Mouse (Mus musculus): ENCODE data around the gene Agl. TPM values are rescaled to one million over a fixed set of nuclear protein-coding genes. Genes with fewer than 3 reads are reported as not detected.

The Agl gene
- polyA plus RNA-seq, 1 experiment from 2014 or later: 50.3 TPM

DNA sequence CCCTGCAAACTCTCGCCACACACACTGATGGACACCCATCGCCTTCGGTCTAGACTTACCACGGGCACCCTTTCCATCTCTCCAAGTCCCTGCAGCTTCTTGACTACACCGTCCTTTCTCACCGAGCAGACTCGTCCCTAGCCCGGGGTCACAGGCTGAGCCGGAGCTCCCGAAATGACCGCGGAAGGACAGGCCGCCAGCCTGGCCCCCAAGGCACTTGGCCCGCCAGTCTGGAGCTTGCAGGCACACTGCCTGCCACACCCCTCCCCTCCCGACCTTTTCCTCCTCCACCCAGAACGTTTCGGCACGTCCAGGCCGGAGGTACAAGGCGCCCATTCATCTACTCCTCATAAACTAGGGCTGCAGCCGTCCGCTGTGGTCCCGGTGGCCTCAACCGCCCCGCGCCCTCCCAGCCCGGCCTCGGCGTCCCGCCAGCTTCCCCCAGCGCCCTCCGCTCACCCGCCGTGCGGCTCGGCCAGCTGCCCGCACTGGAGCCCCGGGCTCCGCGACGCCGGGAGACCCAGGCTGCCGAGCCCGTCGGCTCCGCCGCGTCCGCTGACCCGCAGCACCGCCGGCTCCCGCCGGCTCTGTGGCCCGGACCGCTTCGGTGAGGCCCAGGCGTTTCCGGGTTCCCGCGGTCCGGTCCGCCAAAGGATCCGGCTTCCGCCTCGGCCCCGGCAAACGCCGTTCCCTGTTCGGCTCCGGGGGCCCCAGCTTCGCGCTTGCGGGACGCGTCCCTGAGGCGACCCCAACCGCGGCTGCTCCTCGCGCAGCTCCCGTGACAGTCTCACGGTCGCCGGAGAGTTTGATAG, 96.1 kb downstream of the Agl start:
- H3K9me3 ChIP-seq (replicated peaks): no peaks in the 10 kb centered on the region
- H3K4me3 ChIP-seq: peak overlapping the region; percentile 92
- peaks cover 3% of the 10 kb centered on the region for H3K36me3 ChIP-seq
- peak overlapping the region; percentile 76 for H3K27ac ChIP-seq (ENCODE audit: poor library complexity, severe bottlenecking)
- H3K4me2 ChIP-seq: peak overlapping the region; percentile 82
- under 1% methylated on average over 85 of the region's 85 CpGs for WGBS
- H3K27me3 ChIP-seq (replicated peaks): no peaks in the 10 kb centered on the region
- peak overlapping the region; percentile 91 for H3K9ac ChIP-seq
- H3K4me1 ChIP-seq (replicated peaks): peaks cover 20% of the 10 kb centered on the region
- ATAC-seq (ENCODE audit: insufficient number of reproducible peaks, low FRiP score): peak; percentile 89

DNA sequence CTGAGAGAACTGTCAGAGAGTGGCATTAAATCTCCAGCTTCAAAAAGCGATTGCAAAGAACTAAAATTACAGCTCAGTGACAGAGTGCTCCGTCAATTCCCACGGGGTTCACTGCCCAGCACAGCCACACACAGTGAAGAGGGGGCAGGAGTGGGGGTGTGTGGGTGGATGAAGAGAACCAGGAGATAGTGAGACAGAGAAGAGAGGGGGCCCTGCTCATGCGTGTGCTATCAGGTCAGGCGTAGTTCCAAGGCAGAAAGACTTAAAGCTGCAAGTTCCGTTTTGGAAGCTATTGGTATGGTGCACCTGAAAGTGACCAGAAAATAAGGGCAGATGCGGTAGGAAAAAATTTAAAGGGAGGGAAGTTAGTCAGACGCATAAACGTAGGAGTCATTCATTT, 97.0 kb downstream of the Agl start:
- Histone ChIP-seq H3K9me3 (replicated peaks) (no peaks in the 10 kb centered on the region), H3K9ac (peak overlapping the region; percentile 69)

DNA sequence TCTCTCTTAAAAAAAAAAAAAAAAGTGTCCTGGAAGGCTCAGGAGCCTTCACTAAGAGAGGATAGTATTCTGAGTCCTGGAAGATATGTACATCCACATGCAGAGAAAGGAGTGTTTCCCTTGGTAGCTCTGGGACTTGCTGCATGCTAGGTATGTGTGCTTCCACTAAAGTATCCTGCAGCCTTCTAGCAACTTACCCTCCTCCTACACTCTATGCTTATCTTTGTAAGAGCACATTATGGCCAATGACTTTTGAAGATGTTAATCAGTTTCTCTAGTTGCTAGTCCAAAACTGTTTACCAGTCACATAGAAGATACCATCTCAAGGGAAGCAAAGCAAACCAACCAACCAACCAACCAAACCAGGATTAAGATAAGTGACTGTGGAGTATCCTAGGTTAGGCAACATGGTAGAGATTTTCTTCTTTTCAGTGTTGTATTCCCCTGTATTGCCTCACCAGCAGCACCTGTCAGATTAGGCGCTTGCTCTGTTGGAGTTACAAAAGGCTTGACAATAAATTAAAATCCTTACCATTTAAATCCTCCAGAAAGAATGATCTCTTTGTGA, 102.2 kb downstream of the Agl start:
- no peak overlapping the region for H3K9ac ChIP-seq
- WGBS: 88% methylated on average over 1 of the region's 1 CpGs
- no peaks in the 10 kb centered on the region for H3K9me3 ChIP-seq (replicated peaks)
- no peaks in the 10 kb centered on the region for H3K27me3 ChIP-seq (replicated peaks)
- no peak overlapping the region for H3K4me3 ChIP-seq
- no peak overlapping the region for H3K4me2 ChIP-seq
- peaks cover 13% of the 10 kb centered on the region for H3K36me3 ChIP-seq
- H3K4me1 ChIP-seq (replicated peaks): peaks cover 12% of the 10 kb centered on the region
- no peak for ATAC-seq (ENCODE audit: insufficient number of reproducible peaks, low FRiP score)
- H3K27ac ChIP-seq (ENCODE audit: poor library complexity, severe bottlenecking): no peak overlapping the region

More for the DNA sequence above, 97.0 kb downstream of the Agl start:
- Histone ChIP-seq H3K36me3 (peaks cover 7% of the 10 kb centered on the region), H3K4me2 (peak overlapping the region; percentile 82), H3K4me1 (replicated peaks) (peaks cover 20% of the 10 kb centered on the region), H3K4me3 (peak overlapping the region; percentile 92), H3K27ac (ENCODE audit: poor library complexity, severe bottlenecking) (no peak overlapping the region), H3K27me3 (replicated peaks) (no peaks in the 10 kb centered on the region)
- 0 out of 2 replicates have a peak, but pooled peaks have one; percentile 41 for ATAC-seq (ENCODE audit: insufficient number of reproducible peaks, low FRiP score)
- 24% methylated on average over 9 of the region's 9 CpGs for WGBS

DNA sequence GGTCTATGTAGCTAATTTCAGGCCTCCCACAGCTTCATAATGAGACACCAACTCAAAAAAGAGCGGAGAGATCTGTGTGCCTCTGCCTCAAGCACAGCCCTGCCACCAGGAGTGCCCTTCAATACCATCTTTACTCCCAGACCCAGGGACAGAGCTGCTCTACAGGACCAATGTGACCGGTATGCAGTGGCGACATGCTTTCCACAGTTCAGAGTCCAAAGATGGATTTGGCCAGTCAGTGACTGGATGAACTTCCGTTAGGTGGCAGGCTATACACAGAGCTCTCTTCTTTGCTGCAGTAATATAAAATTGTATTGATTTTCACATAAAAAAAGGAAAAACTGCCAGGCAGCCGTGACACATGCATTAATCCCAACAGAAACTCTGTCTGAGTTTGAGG, 104.1 kb downstream of the Agl start:
- Histone ChIP-seq H3K4me2 (no peak overlapping the region), H3K4me3 (no peak overlapping the region), H3K36me3 (peaks cover 13% of the 10 kb centered on the region), H3K27me3 (replicated peaks) (no peaks in the 10 kb centered on the region), H3K9me3 (replicated peaks) (no peaks in the 10 kb centered on the region), H3K4me1 (replicated peaks) (peaks cover 10% of the 10 kb centered on the region), H3K27ac (ENCODE audit: poor library complexity, severe bottlenecking) (no peak overlapping the region), H3K9ac (no peak overlapping the region)
- WGBS: 89% methylated on average over 5 of the region's 5 CpGs
- no peak for ATAC-seq (ENCODE audit: insufficient number of reproducible peaks, low FRiP score)

DNA sequence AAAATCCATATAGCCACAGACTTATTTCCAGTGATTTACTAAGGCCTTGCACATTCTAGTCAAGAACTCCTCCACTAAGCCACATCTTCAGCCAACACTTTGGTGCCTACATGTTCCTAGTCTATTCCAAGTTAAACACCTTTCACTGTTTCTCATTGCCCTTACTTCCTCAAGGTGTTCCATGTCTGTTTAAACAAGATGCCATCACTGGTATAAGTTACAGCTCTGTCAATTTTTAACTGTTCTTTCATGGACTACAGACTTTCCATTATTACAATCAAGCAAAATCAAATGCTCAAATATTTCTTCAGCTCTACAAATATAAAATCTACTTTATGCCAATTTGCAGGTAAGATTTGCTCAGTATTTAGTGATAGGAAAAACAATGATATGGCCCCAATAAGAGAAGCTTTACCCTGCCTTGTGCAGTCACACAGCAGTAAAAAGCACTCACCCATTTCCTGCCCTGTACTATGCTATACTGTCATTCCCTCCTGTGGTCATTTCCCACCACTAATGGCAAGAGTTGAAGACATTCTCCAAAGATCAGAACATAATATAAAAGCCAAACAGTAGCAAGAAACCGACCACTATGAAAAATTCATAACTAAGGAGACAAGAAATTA, 105.2 kb downstream of the Agl start:
- no peaks in the 10 kb centered on the region for H3K9me3 ChIP-seq (replicated peaks)
- H3K4me3 ChIP-seq: no peak overlapping the region
- H3K9ac ChIP-seq: no peak overlapping the region
- H3K27me3 ChIP-seq (replicated peaks): no peaks in the 10 kb centered on the region
- H3K27ac ChIP-seq (ENCODE audit: poor library complexity, severe bottlenecking): no peak overlapping the region
- H3K4me2 ChIP-seq: no peak overlapping the region
- H3K36me3 ChIP-seq: peaks cover 13% of the 10 kb centered on the region
- WGBS: 69% methylated on average over 1 of the region's 1 CpGs
- peaks cover 10% of the 10 kb centered on the region for H3K4me1 ChIP-seq (replicated peaks)
- no peak for ATAC-seq (ENCODE audit: insufficient number of reproducible peaks, low FRiP score)

DNA sequence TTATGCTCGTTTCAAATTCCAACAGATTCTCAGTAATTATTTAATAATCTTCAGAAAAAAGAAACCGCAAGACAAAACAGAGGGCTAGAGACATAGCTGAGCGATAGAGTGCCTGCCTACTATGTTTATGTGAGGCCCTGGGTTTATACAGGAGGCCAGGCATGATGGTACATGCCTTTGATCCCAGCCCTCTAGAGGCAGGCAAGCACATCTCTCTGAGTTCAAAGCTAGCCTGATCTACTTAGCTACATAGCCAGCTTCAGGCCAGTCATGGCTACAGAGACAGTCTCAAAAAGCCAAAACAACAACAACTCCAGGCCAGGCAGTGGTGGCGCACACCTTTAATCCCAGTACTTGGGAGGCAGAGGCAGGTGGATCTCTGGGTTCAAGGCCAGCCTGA, 106.4 kb downstream of the Agl start:
- no peak for ATAC-seq (ENCODE audit: insufficient number of reproducible peaks, low FRiP score)

DNA sequence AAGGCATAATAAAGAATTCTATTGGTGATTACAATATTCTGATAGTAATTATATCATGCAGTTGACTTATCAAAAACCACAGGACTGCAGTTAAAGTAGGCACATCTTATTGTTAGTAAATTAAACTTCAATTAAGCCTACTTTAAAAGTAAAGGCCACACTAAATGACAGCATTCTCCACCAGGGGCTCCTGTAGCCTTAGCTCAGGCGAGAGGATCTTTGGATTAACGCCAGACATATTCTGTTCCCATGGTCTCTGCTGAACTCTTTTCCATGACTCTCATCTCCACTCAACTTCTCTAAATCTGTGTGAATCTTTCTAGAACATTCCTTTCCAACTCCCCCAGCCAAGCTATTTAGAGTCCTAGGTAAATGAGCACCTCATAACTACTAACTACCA, 109.2 kb downstream of the Agl start:
- H3K36me3 ChIP-seq: peaks cover 9% of the 10 kb centered on the region; the same call in 1 of the 2 replicates
- WGBS: 58% methylated on average over 2 of the region's 2 CpGs
- no peaks in the 10 kb centered on the region for H3K9me3 ChIP-seq (replicated peaks)
- no peak overlapping the region for H3K4me2 ChIP-seq
- 0 out of 2 replicates have a peak, but pooled peaks cover 6% of the 10 kb centered on the region for H3K4me1 ChIP-seq (replicated peaks)
- H3K27me3 ChIP-seq (replicated peaks): no peaks in the 10 kb centered on the region
- no peak overlapping the region for H3K27ac ChIP-seq (ENCODE audit: poor library complexity, severe bottlenecking)
- H3K9ac ChIP-seq: no peak overlapping the region
- H3K4me3 ChIP-seq: no peak overlapping the region
- ATAC-seq (ENCODE audit: insufficient number of reproducible peaks, low FRiP score): no peak

More for the DNA sequence above, 106.4 kb downstream of the Agl start:
- 90% methylated on average over 4 of the region's 4 CpGs for WGBS
- H3K4me3 ChIP-seq: no peak overlapping the region
- H3K9me3 ChIP-seq (replicated peaks): no peaks in the 10 kb centered on the region
- H3K27ac ChIP-seq (ENCODE audit: poor library complexity, severe bottlenecking): no peak overlapping the region
- no peaks in the 10 kb centered on the region for H3K27me3 ChIP-seq (replicated peaks)
- H3K9ac ChIP-seq: no peak overlapping the region
- peaks cover 8% of the 10 kb centered on the region for H3K36me3 ChIP-seq
- peaks cover 10% of the 10 kb centered on the region for H3K4me1 ChIP-seq (replicated peaks)
- no peak overlapping the region for H3K4me2 ChIP-seq

DNA sequence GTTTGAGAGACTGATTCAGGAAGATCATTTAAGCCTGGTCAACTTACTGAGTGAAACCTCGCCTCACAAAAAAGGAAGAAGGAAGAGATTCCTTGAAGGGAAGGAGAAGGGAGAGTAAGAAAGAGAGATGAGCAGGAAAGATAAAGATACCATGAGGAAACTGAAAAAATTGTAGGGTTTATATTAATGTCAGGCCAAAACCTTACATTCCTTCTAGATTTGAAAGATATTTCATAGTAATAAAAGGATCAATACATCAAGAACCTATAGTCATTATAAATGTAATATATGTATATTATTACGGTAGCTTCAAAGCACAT, 112.3 kb downstream of the Agl start:
- H3K9me3 ChIP-seq (replicated peaks): no peaks in the 10 kb centered on the region
- ATAC-seq (ENCODE audit: insufficient number of reproducible peaks, low FRiP score): no peak
- H3K27ac ChIP-seq (ENCODE audit: poor library complexity, severe bottlenecking): no peak overlapping the region
- H3K4me2 ChIP-seq: no peak overlapping the region
- H3K4me1 ChIP-seq (replicated peaks): 0 out of 2 replicates have a peak, but pooled peaks cover 6% of the 10 kb centered on the region
- H3K36me3 ChIP-seq: peaks cover 16% of the 10 kb centered on the region; the same call in 1 of the 2 replicates
- no peak overlapping the region for H3K4me3 ChIP-seq
- 76% methylated on average over 2 of the region's 2 CpGs for WGBS
- no peak overlapping the region for H3K9ac ChIP-seq
- H3K27me3 ChIP-seq (replicated peaks): no peaks in the 10 kb centered on the region

DNA sequence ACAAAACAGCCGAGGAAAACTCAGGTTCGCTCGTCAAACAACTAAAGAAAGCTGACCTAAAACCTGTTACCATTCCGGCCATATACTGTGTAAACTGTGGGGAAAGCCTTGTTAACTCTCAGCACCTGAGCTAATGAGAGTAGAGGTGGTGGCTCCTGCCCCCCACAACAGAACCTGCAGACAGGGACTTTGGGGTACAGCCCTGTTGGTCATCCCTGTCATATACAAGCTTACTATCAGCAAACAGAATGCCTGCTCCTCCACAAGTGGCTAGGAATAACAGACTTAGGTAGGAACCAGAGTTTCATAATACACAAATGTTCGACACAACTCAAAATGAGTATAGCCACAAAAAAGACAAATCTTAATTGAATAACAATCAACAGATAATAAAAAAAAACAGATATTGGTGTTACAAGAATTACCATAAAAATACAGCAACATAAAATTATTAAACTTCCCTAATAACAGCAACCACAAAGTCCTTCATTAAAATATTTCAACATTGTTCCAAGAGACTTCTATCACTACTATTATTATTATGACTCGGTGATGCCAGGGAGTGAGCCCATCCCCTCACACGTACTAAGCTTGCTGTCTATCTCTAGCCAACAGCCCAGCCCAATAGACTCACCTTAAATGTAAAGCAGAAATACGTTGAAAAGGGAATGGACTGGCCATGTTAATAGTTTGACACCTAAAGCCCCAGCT, 112.9 kb downstream of the Agl start:
- Histone ChIP-seq H3K9me3 (replicated peaks) (no peaks in the 10 kb centered on the region), H3K27ac (ENCODE audit: poor library complexity, severe bottlenecking) (no peak overlapping the region; the same call in 1 of the 2 replicates), H3K4me2 (no peak overlapping the region), H3K4me1 (replicated peaks) (0 out of 2 replicates have a peak, but pooled peaks cover 6% of the 10 kb centered on the region), H3K27me3 (replicated peaks) (no peaks in the 10 kb centered on the region), H3K4me3 (no peak overlapping the region), H3K9ac (no peak overlapping the region), H3K36me3 (peaks cover 16% of the 10 kb centered on the region; the same call in 1 of the 2 replicates)
- ATAC-seq (ENCODE audit: insufficient number of reproducible peaks, low FRiP score): no peak
- WGBS: 79% methylated on average over 8 of the region's 8 CpGs

DNA sequence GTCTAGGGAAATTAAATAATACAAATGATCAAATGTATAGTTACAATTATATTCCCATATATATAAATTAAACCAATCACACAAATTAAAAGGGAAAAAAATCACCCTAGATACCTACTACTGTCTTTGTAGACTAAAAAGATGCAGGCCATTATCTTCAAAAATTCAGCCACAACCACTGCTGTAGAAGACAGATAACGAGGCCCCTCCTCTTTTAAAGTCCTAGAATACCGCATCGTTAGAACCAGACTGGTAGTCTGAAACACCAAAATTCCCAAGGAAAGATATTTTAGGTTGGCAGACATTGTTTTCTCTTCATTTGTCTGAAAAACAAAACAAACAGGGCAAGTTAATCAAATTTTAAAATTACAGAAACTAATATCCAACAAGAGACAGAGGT, 113.7 kb downstream of the Agl start:
- H3K9ac ChIP-seq: no peak overlapping the region
- H3K4me1 ChIP-seq (replicated peaks): 0 out of 2 replicates have a peak, but pooled peaks cover 3% of the 10 kb centered on the region
- H3K4me3 ChIP-seq: no peak overlapping the region
- H3K27me3 ChIP-seq (replicated peaks): no peaks in the 10 kb centered on the region
- peaks cover 16% of the 10 kb centered on the region; the same call in 1 of the 2 replicates for H3K36me3 ChIP-seq
- no peak overlapping the region for H3K27ac ChIP-seq (ENCODE audit: poor library complexity, severe bottlenecking)
- ATAC-seq (ENCODE audit: insufficient number of reproducible peaks, low FRiP score): peak; percentile 84
- no peak overlapping the region for H3K4me2 ChIP-seq
- WGBS: 61% methylated on average over 3 of the region's 3 CpGs
- H3K9me3 ChIP-seq (replicated peaks): no peaks in the 10 kb centered on the region
